Mouse (Mus musculus): Measurements from ENCODE around the gene Nlrp4f.

Nlrp4f gene

GRCm38 (mm10) chr13:65205877-65206276 is at the start of gene Nlrp4f:
Nlrp4f (minus strand) TSS chr13:65205977.
- DNase-seq, result no peak

DNA sequence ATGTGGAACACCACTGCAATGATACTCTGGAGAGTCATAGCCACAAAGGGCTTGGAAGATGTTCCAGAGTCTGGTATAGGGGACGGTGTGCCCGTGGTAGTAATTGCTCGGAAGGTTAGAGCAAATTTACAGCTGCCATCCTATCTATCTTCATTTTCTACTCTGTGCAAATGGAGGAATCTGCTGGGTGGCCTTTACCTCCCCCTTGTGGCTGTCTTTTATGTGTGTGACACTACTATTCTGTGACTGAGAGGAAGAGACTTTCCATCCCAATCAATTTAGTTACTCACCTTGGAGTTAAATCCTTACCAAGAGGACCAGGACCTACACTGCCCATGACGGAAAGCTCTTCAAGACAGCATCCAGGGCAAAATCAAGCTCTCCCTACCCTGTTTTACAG is 37.5 kb upstream of the Nlrp4f start:
- peak; percentile 39 for DNase-seq

DNA sequence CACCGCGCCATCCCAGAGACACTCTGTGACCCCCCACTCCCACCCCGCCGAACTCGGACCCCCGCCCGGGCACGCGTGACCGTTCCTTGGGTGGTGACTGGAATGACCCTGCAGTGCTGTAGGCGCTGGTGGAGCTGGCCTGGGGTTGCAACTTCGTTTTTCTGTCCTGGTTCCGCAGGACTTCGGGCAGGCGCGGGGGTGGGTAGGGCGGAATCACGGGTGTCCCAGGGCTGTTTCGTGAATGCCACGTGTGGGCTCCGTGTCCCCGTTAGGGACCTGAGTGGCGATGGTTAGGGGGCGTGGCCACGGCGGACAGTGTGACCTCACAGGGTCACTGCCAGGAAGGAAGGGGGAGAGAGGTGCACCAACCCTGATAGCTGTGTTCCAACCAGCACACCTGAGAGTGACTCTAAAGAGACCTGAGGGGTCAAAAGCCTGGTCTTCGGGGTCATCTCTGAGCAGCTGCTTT is 36.6 kb upstream of the Nlrp4f start:
- DNase-seq, result peak; percentile 40

DNA sequence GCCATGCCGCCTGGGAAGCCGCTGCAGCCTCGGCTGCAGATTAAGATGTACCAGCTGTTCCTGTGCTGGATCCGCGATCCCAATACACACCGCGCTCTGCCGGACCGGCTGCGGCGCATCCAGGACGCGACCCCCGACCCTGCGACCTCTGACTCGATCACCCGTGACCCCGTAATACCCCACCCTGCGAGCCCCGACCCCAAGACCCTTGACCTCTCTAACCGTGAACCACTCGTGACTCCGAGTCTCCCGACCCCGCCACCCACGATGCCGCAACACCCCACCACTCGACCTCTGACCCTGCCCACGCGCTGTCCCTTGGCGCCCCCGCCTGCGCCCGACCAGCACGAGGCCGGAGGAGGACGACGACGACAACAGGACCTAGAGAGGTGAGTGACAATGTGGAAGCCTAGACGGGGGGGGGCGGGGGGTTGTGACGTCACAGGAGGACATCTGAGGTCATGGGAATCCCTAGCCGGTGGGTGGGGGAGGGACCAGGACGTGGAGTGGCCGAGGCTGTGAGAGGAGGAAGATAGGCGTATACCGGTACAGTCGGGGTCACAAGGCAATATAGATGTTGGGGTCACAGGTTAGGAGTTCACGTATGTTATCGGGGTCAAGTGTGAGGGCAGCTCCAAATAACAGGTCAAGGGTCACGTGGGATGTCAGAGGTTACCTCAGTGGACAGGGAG is 36.0 kb upstream of the Nlrp4f start:
- no peak for DNase-seq

DNA sequence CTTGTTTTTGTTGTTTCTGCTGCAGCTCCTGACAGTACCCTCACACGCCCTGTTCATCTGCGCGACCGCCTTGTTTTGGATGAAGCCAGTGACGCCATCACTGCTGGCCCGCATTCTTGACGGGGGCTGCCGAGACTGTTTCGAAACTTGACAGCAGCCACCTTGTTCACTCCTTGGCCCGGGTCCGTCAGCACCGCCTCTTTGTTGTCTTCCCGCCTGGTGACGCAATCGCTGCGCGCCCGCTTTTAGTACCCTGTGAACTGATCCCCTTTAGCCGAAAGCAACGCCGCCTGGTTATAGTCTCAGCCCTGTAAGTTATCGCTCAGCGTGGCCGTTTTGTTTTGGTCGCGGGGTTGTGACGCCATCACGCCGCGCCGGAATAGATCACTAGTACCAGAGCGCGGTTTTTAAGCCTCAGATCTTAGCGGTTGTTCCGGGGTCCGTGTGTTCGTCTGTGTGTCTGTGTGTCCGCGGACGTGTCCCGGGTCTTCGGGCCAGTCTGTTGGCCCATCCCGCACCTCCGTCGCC is 35.4 kb upstream of the Nlrp4f start:
- peak; percentile 97 for DNase-seq

DNA sequence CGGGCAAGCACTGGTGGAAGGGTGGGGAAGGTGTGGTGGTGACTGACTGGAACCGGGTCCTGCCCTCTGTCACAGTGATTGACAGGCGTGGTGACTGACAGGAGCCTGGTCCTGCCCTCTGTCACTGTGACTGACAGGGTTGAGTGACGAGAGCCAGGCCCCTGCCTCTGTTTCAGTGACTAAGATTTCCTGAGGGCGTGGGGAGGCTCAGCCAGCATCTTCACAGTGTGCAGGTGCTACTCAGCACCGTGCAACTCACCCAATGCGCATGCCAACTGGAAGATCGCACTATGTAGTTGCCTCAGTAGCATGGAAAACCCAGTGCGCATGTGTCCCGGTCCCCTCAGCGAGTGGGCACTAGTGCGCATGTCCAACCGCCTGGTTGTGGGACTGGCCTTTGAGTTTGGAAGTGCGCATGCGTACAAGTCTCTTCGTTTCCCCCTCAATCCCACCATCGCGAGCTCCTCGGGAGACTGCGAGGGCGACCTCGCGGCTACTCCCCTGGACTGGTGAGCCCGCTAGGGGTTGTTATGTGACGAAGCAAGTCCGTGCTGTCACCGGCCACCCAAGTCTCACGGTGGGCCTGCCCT is 34.8 kb upstream of the Nlrp4f start:
- DNase-seq, result peak; percentile 98

- no peak for DNase-seq
These were observed 31.4 kb upstream of the Nlrp4f start for GRCm38 (mm10) chr13:65237211-65237610.

- no peak for DNase-seq
These were observed 20.9 kb upstream of the Nlrp4f start for GRCm38 (mm10) chr13:65226657-65227056.

- no peak for DNase-seq
These were observed 20.2 kb upstream of the Nlrp4f start for GRCm38 (mm10) chr13:65225945-65226344.

DNA sequence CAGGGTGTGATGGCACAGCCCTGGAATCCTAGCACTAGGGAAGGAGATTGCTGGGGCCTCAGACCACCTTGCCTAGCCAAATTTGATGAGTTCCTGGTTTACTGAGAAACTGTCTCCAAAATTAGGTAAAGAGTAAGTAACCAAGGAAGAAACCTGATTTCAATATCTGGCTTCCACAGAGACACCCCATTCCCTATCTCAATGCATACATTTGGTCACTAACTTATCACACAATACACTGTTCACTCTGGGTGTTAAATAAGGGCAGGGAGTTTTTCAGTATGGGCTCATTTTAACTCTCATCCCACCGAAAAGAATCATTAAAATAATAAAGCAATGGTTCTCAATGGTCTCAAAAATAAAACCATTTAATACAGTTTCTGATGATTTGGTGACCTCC is 5.1 kb downstream of the Nlrp4f start:
- no peak for DNase-seq

GRCm38 (mm10) chr13:65176472-65177091 is 29.2 kb downstream of the Nlrp4f start:
- DNase-seq, result peak; percentile 13

DNA sequence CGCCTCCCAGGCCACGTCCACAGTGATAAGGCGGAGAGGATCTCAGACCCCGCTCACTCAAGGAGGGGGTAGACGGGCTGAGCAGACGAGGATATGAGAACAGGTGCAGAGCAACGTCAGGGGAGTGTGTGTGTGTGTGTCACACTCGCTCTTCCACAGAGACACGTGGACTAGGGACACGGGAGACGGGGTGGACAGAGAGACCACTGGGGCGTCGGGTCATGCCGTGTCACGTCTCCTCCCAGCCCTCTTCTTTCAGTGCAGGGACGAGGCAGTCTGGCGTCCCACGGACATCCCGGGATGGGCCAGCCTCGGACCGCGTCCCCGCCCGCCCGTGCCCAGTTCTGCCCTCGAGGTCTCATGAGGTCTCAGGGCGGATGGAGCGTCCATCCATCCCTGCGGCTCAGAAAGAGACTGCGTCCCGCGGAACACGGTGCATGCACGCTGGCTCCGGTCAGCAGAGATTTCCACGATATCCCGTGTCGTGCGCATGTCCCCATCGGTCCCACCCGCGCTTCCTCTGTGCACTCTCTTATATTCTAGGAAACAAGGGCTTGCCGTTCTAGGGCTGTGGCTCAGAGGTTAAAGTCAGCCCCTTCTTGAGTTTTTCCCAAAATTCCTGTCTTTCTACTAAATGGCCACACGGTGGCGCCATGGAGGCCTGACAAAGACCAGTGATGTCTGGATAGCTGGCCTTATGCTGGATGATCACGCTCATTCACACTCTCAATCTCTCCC is 29.9 kb downstream of the Nlrp4f start:
- DNase-seq, result peak; percentile 58

GRCm38 (mm10) chr13:65174102-65174501 is 31.7 kb downstream of the Nlrp4f start:
- DNase-seq, result no peak

GRCm38 (mm10) chr13:65149940-65150339 is 55.8 kb downstream of the Nlrp4f start, which contains the start of gene Olfr466:
Olfr466 (plus strand) TSS chr13:65150240.
- DNase-seq, result no peak

DNA sequence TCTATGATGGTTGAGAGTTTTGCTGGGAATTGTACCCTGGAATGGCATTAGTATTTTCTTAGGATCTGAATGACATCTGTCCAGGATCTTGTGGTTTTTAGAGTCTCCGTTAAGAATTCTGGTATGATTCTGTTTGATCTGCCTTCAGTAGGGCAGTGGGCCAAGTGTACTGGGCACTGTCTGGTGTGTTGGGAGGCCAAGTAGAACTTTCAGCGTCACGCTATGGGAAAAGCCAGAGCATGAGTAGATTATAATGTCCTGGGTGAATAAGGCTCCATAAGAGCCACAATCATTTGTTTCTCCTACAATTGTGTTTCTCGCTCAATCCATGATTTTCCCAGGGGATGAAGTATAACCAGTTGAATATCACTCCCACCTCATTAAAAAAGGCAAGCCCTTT is 68.0 kb downstream of the Nlrp4f start, which contains the start of gene Olfr465-ps1:
Gene Olfr465-ps1, plus strand, starts transcription at position 301 of the 400 bp plus-strand sequence.
- no peak for DNase-seq

All from thymus, postnatal 4 days (tissue).